Mouse (Mus musculus) kidney, postnatal 10 days (tissue): Measurements from ENCODE around the gene Jagn1.

Experiments
- DNase-seq: peaks from one replicate; pipeline ENCODE4 v3.0.0; 2021; ENCODE audit warnings: mixed read lengths

The Jagn1 gene

DNA sequence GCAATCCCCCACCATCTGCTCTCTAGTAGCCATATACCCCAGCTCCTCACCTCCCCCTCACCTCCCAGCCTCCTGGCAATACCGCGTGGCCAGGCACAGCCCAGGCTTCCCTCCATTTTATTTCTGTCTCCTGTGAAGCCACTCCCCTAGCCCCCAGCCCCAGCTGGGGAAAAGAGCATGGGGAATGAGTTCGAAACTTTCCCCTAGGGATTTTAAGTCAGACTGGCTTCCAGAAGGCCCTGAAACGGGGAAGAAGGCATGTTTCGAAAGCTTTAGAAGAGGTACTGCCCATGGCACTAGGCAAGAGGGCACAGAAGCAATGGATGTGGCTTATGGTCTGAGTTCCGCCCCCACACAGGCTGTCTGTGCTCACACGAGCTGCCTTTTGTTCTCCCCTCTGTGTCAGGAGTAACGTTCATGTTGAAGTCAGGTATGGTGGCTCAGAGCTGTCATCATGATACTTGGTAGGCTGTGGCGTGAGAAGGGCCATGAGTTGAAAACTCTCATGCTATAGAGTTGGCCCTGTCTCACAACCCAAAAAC is 6.6 kb upstream of the Jagn1 start, which contains the start of gene Cidec:
TSS of gene Cidec (minus strand) at position 97 of the 542 bp plus-strand sequence.
- DNase-seq = no peak

DNA sequence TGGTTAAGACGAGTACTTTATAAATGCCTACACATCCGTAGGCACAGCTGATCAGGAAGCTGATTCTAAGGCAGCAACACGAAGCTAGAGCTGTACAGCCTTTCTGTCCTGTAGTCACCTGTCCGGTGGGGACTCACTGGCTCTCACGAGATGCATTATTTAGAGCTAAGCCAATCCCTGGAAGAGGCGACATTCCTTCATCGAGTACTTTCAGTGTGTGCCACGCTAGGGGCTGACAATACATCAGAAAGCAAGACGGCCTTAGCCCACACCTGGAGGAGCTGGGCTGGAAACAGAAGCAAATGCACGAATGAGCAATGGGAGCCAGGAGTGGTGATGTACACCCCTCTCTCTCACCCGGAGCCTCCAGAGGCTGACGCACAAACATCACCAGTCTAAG is 5.2 kb upstream of the Jagn1 start:
- no peak for DNase-seq

DNA sequence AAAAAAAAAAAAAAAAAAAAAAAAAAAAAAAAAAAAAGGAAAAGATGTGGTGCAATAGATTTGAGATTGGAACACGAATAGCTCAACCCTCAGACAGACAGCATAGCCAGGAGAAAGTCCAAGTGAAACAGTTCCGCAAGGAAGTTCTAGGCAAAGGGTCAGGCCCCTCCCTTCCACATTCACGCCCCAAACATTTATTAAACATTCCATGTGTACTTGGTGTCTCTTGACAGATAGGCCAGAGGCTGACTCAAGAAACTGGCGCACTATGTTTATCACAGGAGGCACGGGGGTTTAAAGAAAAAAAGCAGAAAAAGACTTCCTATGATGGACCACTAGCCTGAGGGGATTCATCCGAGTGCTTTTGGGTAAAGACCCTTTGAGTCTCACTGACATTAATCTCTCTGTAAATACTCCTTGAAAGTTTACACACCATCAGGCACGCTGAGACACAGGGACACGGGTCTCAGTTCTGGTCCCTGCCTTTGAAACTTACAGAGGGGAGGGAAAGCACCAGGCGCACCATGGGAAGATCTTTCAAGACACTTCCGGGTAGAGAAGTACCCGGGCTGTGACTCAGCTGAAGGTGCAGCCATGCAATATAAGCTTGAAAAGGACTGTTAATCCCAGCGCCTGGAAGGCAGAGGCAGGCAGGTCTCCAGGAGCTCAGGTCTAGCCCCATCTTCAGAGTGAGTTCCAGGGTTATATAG is 3.5 kb upstream of the Jagn1 start:
- no peak for DNase-seq

DNA sequence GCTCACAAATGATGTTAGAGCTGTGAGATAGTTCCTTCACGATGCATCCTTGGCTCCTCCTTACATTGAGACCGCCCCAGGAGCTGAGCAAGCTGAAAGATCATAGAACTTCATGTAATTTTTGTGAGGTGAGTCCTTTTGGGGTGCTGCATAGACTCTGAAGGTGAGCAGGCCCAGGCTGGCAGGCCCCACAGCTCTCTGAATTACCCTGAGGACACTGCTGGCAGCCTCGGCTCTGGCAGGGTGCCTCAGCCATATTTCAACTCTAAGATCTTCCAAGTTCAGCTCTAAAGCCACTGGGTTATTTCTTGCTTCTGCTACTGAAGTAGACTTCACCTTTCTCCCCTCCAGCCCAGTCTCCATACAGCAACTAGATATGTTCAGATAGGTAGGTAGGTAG is 1.7 kb upstream of the Jagn1 start:
- no peak for DNase-seq

DNA sequence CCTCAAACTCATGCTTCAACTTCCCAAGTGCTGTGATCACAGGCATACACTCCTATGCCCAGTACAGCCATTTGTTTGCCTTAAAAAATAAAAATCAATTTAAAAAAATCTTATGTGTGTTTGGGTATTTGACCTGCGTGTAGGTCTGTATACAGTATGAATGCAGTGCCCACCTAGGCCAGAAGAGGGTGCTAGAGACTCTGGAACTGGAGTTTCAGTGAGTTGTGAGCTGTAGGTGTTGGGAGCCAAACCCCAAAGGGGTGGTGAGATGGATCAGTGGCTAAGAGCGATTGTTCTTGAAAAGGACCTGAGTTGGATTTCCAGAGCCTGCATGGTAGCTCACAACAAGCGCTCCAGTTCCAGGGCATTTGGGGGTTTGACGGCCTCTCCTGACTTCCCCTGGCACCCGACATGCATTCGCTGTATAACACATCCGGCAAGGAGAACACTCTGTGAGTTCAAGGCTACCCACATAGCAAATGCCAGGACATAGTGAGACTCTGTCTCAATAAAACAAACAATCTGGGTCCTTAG is 1.2 kb upstream of the Jagn1 start:
- DNase-seq = peak; percentile 87

DNA sequence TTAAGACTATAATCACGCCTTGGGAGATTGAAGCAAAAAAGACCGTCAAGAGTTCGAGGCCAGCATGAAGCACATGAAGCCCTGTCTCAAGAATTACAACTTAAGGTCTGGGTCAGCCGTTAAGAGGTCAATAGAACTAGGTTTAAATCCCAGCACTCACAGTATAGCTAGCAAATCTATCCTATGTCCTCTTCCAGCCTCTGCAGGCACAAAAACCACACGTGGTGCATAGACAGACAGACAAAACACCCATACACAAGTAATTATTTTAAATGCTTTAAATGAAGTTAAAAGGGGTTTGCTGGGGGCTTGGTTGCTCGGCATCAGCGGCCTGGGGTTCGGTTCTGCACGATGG is 305 bp upstream of the Jagn1 start:
- no peak for DNase-seq

DNA sequence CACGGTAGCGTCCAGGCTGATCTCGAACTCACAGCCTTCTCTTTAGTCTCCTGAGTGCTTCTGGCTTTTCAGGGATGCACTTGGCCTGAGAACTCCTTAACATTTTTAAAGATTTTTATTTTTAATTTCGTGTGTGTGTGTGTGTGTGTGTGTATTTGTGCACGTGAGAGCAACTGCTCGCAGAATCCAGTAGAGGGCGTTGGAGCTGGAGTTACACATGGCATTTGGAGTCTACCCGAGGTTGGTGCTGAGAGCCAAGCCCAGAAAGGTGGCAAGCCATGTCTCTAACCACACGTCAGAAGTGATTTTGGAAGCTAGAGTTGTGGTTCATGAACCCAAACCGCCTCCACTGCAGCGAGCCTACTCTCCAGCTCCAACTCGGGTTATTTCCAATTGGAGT is 722 bp downstream of the Jagn1 start:
- no peak for DNase-seq

DNA sequence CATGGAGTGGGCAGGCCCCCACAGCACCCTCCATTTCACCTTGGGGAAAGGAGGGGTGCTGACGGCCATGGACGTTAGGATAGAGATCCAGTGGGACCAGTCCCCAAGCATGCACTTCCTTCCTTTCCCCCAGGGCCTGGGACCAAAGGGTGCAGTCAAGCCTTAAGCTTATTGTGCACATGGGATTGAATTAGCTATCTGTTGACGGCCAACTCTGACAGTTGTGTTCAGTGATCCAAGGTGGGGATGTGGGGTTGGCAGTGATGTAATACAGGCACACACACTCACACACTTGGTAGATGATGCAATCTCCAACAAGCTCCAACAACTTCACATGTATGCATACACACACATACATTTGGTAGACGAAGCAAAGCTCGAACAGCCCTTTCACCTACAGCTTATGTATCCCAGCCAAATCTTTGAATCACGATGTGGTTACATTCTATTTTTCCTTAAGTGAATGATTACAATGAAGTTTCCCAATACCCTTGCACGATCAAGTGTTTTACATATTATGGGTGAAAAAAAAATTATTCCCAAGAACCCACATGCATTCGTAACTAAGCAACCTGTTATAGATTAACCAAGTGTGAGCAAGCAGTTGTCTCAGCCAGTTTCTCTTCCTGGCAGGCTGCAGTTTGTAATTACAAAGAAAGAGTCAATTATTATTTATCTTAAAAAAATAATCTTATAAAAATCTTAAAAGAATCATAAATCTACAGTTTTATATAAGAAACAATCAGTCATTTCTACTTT is 2.0 kb downstream of the Jagn1 start:
- no peak for DNase-seq

DNA sequence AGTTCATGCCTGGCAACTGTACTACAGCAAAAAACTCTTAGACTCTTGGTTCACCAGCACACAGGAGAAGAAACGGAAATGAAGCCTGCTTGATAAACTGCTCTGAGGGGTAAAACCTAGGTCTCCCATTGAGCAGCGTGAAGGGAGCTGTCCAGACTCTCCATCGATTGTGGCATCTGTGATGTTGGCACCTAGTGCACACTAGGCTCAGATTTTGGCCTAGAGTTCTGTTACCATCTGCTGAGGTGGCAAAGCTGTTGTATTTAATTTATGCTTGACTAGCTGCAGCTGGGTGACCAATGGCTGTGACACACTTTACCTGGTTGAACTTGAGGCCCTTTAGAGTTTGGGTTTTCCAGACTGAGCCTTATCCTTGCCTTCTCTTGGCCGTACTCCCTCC is 5.3 kb downstream of the Jagn1 start:
- DNase-seq = no peak

DNA sequence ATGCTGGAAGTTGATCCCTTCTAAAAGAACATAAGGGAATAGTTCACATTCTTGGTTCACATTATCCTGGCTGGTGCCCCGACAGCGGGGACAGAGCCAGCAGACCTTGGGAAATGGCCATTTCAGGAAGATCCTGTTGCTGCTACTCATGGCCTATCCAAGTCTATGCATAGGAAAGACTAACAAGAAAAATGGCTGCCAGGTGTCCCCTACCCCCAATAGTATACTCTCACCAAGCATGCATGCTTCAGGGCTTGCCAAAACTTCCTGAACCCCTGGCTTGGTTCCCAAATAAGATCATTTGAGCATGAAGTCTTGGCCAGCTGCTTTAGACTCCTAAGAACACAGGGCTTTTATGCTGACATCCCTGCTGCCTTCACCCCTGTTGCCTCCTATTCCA is 9.5 kb downstream of the Jagn1 start:
- no peak for DNase-seq

DNA sequence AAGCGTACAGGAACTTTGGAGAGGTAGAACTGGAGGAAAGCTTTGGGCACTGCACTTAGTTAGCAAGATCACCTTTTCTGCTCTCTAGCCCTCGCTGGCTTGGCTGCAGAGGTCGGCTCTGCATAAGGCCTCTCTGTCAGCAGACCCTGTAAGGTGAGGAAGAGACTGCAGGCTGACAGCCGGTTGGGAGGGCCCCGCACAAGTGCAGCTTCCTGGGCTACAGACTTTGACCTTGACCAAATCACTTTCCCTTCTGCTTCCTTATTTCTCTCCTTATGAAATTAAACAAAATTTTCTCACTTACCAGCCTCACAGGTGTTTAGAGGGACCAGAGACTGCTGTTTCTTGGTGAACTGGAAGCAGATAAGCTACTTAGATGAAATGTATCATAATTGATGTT is 12.6 kb downstream of the Jagn1 start:
- no peak for DNase-seq

DNA sequence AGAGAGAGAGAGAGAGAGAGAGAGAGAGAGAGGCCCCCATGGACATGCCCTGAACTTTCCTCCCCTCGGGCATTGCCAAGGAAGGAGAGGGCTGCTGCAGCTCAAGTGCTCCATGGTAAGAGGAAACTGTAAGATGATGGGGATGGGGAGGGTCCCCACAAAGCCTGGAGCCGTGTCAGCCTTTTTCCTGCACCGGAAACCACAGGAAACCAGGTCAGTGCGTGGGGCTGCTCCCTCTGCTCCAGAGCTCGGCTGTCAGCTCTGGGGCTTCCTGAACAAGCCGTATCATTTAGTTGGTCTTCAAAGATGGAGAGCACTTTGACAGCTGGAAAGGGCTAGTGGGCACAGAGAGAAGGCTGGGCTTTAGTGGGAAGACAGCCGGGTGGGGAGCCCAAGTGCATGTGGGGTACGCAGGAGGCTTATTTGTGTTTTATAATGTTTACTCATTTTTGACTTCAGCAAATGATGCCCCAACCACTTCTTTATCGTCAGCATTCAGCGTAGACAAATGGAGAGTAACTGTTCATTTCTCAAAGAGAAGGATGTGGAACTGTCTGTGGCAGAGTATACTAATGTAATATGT is 15.7 kb downstream of the Jagn1 start, which contains the start of gene Il17re:
TSS of gene Il17re (plus strand) at position 533 of the 583 bp plus-strand sequence.
- no peak for DNase-seq

DNA sequence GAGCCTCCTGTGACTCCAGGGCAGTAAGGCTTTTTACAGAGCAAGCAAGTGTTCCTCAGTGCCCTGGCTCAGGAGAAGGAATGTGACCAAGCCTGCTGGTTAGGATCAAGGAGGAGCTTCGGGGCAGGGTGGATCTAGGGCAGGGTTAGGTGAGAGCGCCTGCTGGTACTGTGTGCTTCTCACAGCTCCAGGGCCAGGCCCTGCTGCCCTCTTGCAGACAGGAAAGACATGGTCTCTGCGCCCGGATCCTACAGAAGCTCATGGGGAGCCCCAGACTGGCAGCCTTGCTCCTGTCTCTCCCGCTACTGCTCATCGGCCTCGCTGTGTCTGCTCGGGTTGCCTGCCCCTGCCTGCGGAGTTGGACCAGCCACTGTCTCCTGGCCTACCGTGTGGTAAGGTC is 16.3 kb downstream of the Jagn1 start:
- peak; percentile 58 for DNase-seq

DNA sequence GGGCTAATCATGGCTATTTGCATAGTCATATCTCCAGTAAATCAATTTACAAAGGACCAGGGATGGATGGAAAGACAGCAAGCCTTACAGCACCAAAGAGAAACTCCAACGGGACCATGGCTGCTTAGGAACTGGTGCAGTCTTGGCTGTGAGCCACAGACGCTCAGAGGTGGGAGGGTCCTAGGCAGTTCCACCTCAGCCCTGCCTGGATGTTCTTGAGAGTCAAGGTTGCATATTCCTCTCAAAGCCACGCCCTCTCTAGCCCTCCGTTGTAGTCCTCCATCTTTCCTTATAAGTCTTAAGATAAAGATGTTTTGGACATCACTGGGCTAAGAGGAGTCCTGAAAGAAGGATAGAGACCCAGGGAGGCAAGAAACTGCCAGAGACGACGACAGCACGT is 21.7 kb downstream of the Jagn1 start:
- no peak for DNase-seq

DNA sequence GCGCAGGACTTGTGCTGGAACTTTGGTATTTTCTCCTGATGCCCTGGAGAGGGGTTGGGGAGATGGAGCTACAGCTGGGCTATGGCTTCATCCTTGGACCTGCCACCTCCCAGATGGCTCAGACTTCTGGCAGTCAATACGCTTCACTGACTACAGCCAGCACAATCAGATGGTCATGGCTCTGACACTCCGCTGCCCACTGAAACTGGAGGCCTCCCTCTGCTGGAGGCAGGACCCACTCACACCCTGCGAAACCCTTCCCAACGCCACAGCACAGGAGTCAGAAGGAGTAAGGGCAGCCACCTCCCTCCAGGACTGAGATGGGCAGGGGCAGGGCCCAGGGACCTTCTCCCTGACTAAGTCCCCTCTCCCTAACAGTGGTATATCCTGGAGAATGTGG is 23.2 kb downstream of the Jagn1 start:
- DNase-seq = peak; percentile 40

DNA sequence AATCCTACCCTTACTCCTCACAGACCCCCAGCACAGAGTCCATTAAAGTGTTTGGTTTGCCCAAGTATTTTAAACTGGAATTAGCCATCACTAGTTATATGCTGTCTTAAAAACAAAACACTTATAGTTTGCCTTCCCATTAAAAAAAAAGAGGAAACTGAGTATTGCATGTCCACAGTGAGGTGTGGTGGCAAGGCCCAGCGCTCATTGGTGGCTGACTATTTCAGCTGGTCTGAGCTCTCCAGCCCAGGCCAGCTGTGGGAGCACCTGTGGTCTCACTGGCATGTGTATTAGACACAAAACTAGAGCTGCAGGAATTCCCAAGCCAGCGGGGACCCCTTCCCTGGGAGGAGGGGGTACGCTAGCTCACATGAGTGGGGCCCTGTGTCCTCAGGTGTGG is 26.1 kb downstream of the Jagn1 start:
- DNase-seq = no peak

DNA sequence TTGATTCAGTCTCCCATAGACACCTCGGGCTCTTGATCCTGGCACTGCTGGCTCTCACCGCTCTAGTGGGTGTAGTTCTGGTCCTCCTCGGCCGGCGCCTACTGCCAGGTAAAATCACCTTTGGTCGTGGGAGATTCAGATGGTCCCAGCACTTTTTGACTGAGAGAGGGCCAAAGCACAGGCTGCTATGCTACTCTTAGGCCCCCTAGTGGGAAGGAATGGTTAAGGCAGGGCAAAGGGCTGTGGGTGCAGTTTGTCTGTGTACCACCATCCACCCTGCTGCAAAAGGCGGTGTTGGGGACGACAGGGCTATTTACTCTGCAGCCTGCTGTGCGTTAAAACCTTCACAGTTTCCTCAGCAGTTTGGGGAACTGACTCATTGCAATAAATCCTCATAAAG is 26.7 kb downstream of the Jagn1 start:
- peak; percentile 85 for DNase-seq

DNA sequence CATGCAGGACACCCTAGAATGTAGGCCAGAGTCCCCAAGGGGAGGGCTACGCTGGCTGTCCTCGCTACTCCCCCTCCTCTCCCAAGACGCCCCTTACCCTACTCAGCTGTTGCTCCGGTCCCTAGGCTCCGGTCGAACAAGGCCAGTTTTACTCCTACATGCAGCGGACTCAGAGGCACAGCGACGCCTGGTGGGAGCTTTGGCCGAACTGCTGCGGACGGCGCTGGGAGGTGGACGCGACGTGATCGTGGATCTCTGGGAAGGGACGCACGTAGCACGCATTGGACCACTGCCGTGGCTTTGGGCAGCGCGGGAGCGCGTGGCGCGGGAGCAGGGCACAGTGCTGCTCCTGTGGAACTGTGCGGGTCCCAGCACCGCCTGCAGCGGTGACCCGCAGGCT is 27.1 kb downstream of the Jagn1 start:
- peak; percentile 91 for DNase-seq

DNA sequence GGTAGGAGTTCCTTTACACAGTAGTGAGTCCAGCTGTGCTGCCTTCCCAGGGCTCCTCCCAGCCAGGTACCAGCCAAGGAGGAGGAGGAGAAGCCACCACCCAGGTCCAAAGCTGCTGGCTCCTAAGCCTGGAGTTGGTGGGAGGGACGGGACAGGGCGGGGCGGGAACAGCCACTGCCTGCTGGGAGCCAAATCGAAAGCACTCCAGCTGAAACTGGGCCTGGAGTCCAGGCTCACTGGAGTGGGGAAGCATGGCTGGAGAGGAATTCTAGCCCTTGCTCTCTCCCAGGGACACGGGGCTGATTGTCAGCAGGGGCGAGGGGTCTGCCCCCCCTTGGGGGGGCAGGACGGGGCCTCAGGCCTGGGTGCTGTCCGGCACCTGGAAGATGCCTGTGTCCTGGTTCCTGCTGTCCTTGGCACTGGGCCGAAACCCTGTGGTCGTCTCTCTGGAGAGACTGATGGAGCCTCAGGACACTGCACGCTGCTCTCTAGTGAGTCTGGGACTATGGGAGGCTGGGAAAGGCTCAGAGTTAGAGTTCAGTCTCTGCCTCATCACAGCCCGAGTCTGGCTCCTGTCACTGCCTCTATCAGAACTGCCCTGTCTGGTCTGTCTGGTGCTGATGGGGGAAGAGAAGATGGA is 29.0 kb downstream of the Jagn1 start, which contains the start of gene Il17rc:
TSS of gene Il17rc (plus strand) at position 131 of the 640 bp plus-strand sequence.
- peak; percentile 82 for DNase-seq

DNA sequence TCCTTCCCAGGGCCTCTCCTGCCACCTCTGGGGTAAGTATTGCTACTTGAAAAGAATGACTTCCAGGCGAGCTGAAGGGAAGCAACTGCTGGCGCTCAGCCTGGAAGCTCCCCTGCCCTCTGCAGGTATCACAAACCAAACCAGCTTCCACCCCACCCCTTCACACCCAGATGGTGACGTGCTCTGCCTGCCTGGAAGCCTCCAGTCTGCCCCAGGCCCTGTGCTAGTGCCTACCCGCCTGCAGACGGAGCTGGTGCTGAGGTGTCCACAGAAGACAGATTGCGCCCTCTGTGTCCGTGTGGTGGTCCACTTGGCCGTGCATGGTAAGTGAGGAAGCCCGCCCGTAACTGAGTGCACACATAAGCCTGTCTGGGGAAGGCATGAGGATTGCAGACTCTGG is 29.7 kb downstream of the Jagn1 start:
- DNase-seq = peak; percentile 19

DNA sequence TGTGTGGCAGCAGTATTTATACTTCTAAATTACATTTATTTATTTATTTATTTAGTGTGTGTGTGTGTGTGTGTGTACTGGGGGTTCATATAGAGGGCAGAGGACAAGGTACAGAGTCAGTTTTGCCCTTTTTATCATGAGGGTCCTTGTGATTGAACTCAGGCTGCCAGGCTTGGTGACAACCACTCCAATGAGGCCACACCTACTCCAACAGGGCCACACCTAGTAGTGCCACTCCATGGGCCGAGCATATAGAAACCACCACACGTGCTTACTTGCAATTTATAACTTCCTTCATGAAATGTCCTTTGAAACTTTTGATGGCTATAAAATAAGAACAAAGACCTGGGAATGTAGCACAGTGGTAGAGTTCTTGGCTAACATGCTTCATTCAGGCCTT is 30.9 kb downstream of the Jagn1 start:
- DNase-seq = no peak

DNA sequence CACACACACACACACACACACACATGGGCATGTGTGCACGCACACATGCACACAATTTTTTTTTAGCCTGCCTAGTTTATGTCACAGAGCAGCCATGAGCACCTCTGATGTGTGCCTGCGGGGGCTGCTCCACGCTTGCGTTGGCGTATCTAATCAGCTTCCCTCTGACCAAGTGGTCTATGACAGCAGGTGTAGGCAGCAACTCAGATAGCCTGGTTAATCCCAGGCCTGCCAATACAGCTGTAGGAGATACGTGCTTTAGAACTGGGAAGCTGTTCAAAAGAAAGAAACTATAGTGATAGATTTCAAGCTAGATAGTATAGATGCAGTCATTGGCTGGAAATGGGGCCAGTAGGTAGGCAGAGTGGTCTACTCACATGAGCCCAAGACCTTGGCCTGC is 31.3 kb downstream of the Jagn1 start:
- no peak for DNase-seq

DNA sequence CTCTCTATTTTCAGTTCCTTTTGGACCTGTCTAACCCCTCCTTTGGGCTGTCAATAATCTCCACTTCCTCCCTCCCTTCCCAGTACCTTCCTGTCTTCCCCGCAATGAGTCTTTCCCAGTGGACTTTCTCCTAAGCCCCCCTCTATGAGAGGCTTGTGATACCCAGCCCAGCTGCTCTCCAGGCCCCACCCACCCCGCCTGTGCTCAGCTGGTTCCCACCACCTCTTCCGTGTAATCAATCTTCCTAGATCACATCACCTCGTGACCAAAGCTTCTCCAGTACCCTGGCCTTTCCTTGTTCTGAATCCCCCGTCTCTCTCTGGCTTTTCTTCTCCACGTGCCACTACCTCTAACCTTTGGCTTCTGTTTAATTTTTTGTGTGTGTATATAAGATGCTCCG is 35.0 kb downstream of the Jagn1 start:
- no peak for DNase-seq
